Mouse (Mus musculus): ENCODE results near the gene Samhd1.

GRCm38 (mm10) chr2:157092024-157092423, 43.0 kb downstream of the Samhd1 start:
- no peak for TF ChIP-seq CTCF (IDR thresholded peaks at IDR 0.05; ENCODE audit: low read depth, low read length)
- no peak for TF ChIP-seq POLR2A (IDR thresholded peaks at IDR 0.05; ENCODE audit: borderline replicate concordance, low read depth, low read length)

Data from bone marrow macrophage, adult 2 months (primary cell).